Mouse (Mus musculus) small intestine, adult 2 months (tissue): ENCODE results near the gene Zcchc9. TPM values are rescaled to one million over a fixed set of nuclear protein-coding genes. Genes with fewer than 3 reads are reported as not detected.

ENCODE experiments used
- H3K27ac ChIP-seq: fragments of 200-500 bp; 2 replicates; pipeline ENCODE4 v1.5.1; 2012; ENCODE audit warnings: low read depth, low read length, control low read depth, inconsistent platforms; ENCODE audit not compliant: insufficient read depth
- H3K27me3 ChIP-seq: fragments of 200-500 bp; 2 replicates; pipeline ENCODE4 v1.6.1; 2012; ENCODE audit warnings: mild to moderate bottlenecking, moderate library complexity, low read length, inconsistent platforms; ENCODE audit not compliant: control insufficient read depth, insufficient read depth
- H3K36me3 ChIP-seq: fragments of 200-500 bp; 2 replicates; pipeline ENCODE4 v1.6.1; 2012; ENCODE audit warnings: mild to moderate bottlenecking, low read length, control low read depth, inconsistent platforms; ENCODE audit not compliant: control insufficient read depth, insufficient read depth
- H3K4me1 ChIP-seq: fragments of 200-500 bp; 2 replicates; pipeline ENCODE4 v1.6.1; 2012; ENCODE audit warnings: low read length, inconsistent platforms, mixed read lengths; ENCODE audit not compliant: control insufficient read depth, insufficient read depth, insufficient read length
- H3K4me3 ChIP-seq: fragments of 200-500 bp; 2 replicates; pipeline ENCODE4 v1.5.1; 2012; ENCODE audit warnings: low read depth, mild to moderate bottlenecking, control low read depth, inconsistent platforms, low read length, moderate library complexity
- CTCF ChIP-seq: fragments of 200-500 bp; IDR thresholded peaks from 2 replicates; pipeline ENCODE4 v1.5.1; 2012; ENCODE audit warnings: low read depth, mild to moderate bottlenecking, control low read depth, inconsistent platforms, low read length, moderate library complexity, mixed read lengths; ENCODE audit not compliant: insufficient replicate concordance, insufficient read length; ENCODE audit errors: extremely low read depth
- POLR2A ChIP-seq: fragments of 200-500 bp; IDR thresholded peaks from 2 replicates; pipeline ENCODE4 v1.6.1; 2012; ENCODE audit warnings: low read depth, mild to moderate bottlenecking, control low read depth, inconsistent platforms, low read length, moderate library complexity
- WGBS: fragments of 180-500 bp; shearing (Covaris S2); methylation state at CpG from one replicate; pipeline ENCODE4 v1.1.7; 2018; 5-methylcytosine and 5-hydroxymethylcytosine counted together
- polyA plus RNA-seq: library from polyadenylated mRNA; depleted of rRNA; stranded (reverse); fragments of >200 nt; gene quantifications from 2 replicates; pipeline ENCODE4 v1.2.3, GENCODE M21; 2012; rRNA removed

The Zcchc9 gene
- 3.9 and 12.9 TPM in 2 replicates for polyA plus RNA-seq

DNA sequence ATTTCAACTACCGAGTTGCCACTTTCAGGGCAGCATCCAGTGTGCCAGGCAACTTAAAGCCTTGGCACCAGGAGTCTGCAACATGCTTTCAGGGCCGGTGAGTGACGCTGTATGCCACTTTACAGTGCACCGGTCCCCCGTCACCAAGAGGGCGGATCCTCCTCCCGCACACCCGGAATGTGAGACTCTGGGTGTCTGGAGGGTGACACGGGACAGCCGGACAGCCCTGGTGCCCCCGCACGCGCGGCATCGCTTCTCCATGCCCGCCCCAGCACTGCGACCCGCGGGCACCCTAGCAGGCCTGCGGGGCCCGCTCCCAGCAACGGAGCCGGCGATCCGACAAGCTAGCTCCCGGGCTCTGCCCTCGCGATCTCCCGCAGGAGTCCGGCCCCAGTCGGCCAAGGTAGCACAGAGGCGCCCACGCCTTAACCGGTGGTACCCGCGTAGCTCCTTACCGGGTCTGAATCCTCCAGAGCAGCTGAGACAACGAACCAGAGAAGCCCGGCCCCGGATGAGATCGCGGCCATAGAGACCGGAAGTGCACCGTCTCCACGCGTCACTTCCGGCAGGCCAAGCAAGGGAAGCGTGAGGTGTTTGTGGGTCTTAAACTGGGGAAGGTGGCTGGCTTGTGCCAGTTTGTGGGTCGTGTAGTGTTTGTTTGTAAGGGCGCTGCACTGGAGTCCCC lies at the start of gene Zcchc9:
TSS of gene Zcchc9 (minus strand) at position 551 of the 685 bp plus-strand sequence.
- peak within 1 kb of the TSS; percentile 90 for H3K27ac ChIP-seq
- H3K4me1 ChIP-seq = no peaks in the 10 kb centered on the region; the same call in 1 of the 2 replicates
- TF ChIP-seq POLR2A = peak; percentile 73
- no peak for TF ChIP-seq CTCF
- H3K36me3 ChIP-seq = peaks cover 13% of the 10 kb centered on the region
- no peaks in the 10 kb centered on the region for H3K27me3 ChIP-seq
- under 1% methylated on average over 50 of the region's 50 CpGs for WGBS
- peak within 1 kb of the TSS; percentile 96 for H3K4me3 ChIP-seq

DNA sequence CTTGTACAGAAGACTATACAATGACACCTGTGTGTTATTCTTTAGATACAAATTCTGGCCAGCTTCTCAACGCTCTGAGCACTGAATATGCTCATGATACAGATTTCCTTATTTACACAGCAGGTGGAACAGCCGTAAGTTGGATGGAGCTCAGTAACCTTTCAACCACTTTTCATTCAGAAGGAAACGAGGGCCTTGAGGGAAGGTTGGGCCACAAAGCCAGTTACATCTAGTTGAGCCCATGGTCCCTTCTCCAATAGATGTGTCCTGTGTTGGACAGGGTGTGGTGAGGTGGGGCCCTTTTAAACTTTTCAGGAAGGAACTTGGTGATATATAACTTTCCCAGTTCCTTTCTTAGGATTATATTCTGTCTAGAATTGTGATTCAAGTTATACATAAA lies 46.9 kb upstream of the Zcchc9 start:
- no peaks in the 10 kb centered on the region for H3K36me3 ChIP-seq
- no peaks in the 10 kb centered on the region for H3K4me1 ChIP-seq
- H3K4me3 ChIP-seq = no peak overlapping the region
- no peak overlapping the region for H3K27ac ChIP-seq
- 26% methylated on average over 3 of the region's 3 CpGs for WGBS
- TF ChIP-seq CTCF (no peak), POLR2A (no peak)
- no peaks in the 10 kb centered on the region for H3K27me3 ChIP-seq

DNA sequence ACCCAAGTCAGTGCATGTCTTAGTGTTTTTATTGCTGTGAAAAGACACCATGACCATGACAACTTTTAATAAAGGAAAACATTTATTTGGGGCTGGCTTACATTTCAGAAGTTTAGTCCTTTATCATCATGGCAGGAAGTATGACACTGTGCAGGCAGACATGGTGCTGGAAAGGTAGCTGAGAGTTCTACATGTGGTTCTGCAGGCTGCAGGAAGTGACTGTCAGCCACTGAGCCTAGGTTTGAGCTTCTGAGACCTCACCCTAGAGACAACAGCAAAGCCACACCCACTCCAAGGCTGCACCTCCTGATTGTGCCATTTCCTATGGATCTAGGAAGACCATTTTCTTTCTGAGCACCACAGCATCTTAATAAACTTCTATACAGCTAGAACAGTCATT lies 20.4 kb upstream of the Zcchc9 start:
- H3K27me3 ChIP-seq = no peaks in the 10 kb centered on the region
- H3K4me3 ChIP-seq = no peak overlapping the region
- TF ChIP-seq CTCF (no peak), POLR2A (no peak)
- H3K36me3 ChIP-seq = no peaks in the 10 kb centered on the region
- no peak overlapping the region for H3K27ac ChIP-seq
- H3K4me1 ChIP-seq = no peaks in the 10 kb centered on the region

DNA sequence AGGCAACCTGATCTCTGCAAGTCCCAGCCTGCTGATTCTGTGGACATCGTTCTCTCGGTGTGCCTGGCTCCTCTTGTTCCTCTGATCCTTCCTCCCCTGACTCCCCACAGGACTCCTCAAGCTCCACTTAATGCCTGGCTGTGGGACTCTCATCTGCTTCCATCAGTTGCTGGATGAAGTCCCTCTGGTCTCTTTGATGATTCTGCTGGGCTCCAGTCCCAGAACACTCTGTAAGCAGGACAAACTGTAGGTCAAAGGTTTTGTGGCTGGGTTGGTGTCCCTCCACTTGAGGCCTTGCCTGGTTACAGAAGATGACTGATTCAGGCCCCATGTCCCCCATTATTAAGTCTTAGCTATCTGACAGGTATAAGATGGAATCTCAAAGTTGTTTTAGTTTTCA lies 18.6 kb upstream of the Zcchc9 start:
- H3K27ac ChIP-seq = no peak overlapping the region
- H3K36me3 ChIP-seq = no peaks in the 10 kb centered on the region
- no peak overlapping the region for H3K4me3 ChIP-seq
- no peaks in the 10 kb centered on the region for H3K27me3 ChIP-seq
- 75% methylated on average over 2 of the region's 2 CpGs for WGBS
- H3K4me1 ChIP-seq = no peaks in the 10 kb centered on the region
- TF ChIP-seq POLR2A = no peak
- no peak for TF ChIP-seq CTCF

DNA sequence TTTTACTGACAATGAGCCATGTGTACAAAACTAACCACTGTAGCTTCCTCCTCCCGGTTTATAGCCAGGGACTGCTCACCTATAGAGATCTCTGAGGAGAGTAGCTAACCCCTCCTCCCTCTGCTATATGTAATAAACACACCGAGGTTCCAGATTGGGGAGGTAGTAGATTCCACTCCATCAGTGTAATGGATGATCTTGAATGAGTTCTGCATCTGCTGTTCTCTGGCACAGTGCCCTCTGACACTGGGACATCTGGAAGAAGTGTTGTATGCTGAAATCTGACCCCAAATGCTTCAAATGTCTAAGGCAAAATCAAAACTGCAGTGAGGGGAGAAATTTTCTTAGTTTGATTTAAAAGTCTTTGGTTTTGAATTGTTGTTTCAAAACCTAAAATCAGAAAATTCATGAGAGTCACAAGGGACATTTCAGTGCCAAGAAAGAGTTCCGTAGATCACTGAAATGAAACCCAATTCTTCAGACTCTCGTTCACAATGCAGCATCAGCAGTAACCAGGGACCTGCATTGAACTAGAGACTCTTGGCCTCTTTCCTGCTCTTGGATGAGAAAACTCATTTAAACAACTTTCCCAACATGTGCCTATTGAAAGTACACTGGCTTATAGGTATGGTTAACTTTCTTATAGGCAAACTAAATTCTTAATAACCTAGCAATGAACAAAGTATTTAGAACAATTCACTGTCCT lies 17.5 kb upstream of the Zcchc9 start:
- Histone ChIP-seq H3K4me3 (no peak overlapping the region), H3K27me3 (no peaks in the 10 kb centered on the region), H3K4me1 (no peaks in the 10 kb centered on the region), H3K27ac (no peak overlapping the region), H3K36me3 (no peaks in the 10 kb centered on the region)
- TF ChIP-seq CTCF (no peak), POLR2A (no peak)
- 62% methylated on average over 4 of the region's 4 CpGs for WGBS

DNA sequence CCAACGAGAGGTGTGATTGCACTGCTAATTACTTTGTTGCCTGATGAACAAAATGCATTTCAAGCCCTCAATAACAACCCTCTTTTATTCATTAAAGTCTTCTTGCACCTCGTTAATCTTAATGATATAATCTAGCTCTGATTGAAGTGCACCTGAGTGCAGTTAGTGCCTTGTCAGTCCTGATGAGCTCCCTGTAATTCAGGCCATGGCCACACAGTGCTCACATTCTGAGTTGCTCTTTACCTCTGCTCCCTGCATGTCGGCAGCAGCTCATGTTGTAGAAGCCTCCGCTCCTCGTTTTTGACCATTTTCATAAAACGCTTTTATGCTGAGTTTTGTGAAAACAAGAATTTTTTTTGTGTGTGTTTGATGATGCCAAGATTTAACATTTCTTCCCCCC lies 16.2 kb upstream of the Zcchc9 start:
- H3K4me3 ChIP-seq = no peak overlapping the region
- TF ChIP-seq CTCF (no peak), POLR2A (no peak)
- no peaks in the 10 kb centered on the region for H3K27me3 ChIP-seq
- no peaks in the 10 kb centered on the region for H3K4me1 ChIP-seq
- H3K36me3 ChIP-seq = no peaks in the 10 kb centered on the region
- no peak overlapping the region for H3K27ac ChIP-seq
- WGBS = 74% methylated on average over 6 of the region's 6 CpGs

DNA sequence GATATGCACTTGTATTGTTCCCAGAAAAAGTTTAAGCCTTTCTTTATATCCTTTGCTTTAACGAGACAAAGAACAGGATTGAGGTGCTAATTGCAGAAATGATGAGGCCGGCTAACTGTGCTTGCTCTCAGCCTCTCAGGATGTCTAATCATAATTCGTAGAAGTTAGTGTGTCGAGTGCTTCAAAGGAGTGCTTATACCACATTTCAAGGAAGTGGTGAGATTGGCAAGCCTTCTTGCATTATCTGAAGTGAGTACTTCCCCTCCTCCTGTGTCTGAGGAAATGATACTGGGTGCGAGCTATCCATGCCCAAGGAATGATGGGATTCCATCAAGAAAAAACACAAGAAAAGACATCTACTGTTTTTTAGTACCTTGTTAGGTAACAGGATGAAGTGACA lies 7.2 kb upstream of the Zcchc9 start:
- no peak overlapping the region for H3K4me3 ChIP-seq
- no peaks in the 10 kb centered on the region for H3K4me1 ChIP-seq
- H3K27ac ChIP-seq = no peak overlapping the region
- 83% methylated on average over 5 of the region's 5 CpGs for WGBS
- TF ChIP-seq POLR2A (no peak), CTCF (no peak)
- H3K36me3 ChIP-seq = no peaks in the 10 kb centered on the region
- no peaks in the 10 kb centered on the region for H3K27me3 ChIP-seq

DNA sequence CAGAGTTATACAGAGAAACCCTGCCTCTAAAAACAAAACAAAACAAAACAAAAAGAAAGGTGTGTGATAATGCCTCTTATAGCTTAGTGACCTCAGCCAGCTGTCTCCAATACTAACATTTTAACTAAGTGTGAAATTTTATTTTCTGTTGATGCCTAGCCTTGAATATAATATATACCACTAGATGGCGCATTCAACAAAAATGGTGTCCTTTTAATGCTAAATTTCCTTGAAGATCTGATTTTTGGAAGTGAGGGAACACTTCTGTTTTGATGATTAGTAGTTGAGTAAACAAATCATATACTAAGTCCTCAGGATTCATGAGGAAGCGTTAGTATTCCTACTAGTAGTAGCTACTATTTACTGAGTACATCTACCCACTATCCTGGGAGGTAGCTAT lies 2.0 kb upstream of the Zcchc9 start:
- Histone ChIP-seq H3K4me1 (no peaks in the 10 kb centered on the region; the same call in 1 of the 2 replicates), H3K36me3 (peaks cover 9% of the 10 kb centered on the region), H3K27me3 (no peaks in the 10 kb centered on the region), H3K4me3 (no peak overlapping the region), H3K27ac (no peak overlapping the region)
- WGBS = 15% methylated on average over 2 of the region's 2 CpGs
- TF ChIP-seq CTCF (no peak), POLR2A (no peak)
